In the genomic region with DNA sequence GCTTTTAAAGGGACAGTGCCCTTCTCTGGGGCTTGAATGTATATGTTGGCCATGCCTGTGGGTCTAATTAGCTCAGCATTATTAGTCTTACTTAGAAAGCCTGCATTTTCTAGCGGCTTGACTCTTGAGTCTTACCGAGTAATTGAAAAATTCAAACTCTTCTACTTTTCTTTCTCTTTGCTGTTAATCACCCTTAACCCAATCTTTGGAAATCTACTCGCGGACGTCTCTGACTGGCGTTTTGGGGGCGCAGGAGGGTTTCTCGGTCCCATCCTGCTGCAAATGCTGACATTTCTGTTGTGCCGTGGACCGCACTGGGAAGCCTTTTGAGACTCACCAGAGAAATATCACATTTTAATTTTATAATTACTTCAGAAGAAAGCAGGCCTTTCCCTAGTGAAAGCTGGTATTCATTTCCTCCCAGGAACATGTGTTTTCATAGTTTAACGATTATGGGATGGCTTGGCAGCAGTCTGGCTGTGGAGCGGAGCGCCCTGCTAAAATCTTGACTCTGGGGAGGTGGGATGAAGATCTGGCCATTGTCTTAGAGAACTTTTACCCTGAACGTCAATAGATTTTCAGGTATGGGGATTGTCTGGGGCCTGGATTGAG, we compare ENCODE assay signal across 8 mouse cellular contexts.
DNase-seq lines count a peak whose midpoint lies in the region; ATAC-seq and TF ChIP-seq lines count a peak whose summit lies in the region.

No protein-coding gene starts in this region.

- WGBS in forebrain, embryonic 10.5 days = 37% methylated on average over 14 of the region's 14 CpGs
- WGBS in intestine, postnatal 0 days = 67% methylated on average over 14 of the region's 14 CpGs
- 16% methylated on average over 14 of the region's 14 CpGs for WGBS in neural tube, embryonic 14.5 days

- H3K27ac ChIP-seq in left cerebral cortex, adult 2 months = peak overlapping the region; percentile 84
- peak overlapping the region; percentile 91 for H3K27ac ChIP-seq in forebrain, embryonic 10.5 days
- H3K27ac ChIP-seq in intestine, postnatal 0 days (ENCODE audit: low read depth, low read length) = peak overlapping the region; percentile 57
- peak overlapping the region; percentile 98 for H3K27ac ChIP-seq in neural tube, embryonic 14.5 days (ENCODE audit: low read depth, low read length)

- no peaks in the 10 kb centered on the region for H3K27me3 ChIP-seq in forebrain, embryonic 10.5 days (ENCODE audit: poor library complexity, severe bottlenecking)
- H3K27me3 ChIP-seq in intestine, postnatal 0 days (replicated peaks; ENCODE audit: control insufficient read depth, insufficient read depth, low read length) = no peaks in the 10 kb centered on the region
- H3K27me3 ChIP-seq in neural tube, embryonic 14.5 days (ENCODE audit: control insufficient read depth, insufficient read depth, low read length) = no peaks in the 10 kb centered on the region

- intact Hi-C loops in left cerebral cortex, adult 2 months (cut with DNase I) = no loop called here
- intact Hi-C loops in left cerebral cortex, postnatal 10 days (cut with DNase I) = no loop called here

- H3K4me1 ChIP-seq in forebrain, embryonic 10.5 days = peaks cover 66% of the 10 kb centered on the region
- no peaks in the 10 kb centered on the region for H3K4me1 ChIP-seq in intestine, postnatal 0 days (replicated peaks; ENCODE audit: control insufficient read depth, insufficient read depth, low read length)
- peaks cover 57% of the 10 kb centered on the region for H3K4me1 ChIP-seq in neural tube, embryonic 14.5 days (ENCODE audit: control insufficient read depth, insufficient read depth, low read length)

- peaks cover under 1% of the 10 kb centered on the region; the same call in 1 of the 2 replicates for H3K9me3 ChIP-seq in forebrain, embryonic 10.5 days
- no peaks in the 10 kb centered on the region for H3K9me3 ChIP-seq in intestine, postnatal 0 days (ENCODE audit: control insufficient read depth)
- no peaks in the 10 kb centered on the region for H3K9me3 ChIP-seq in neural tube, embryonic 14.5 days (ENCODE audit: control insufficient read depth, low read length)

- TF ChIP-seq CTCF in left cerebral cortex, adult 2 months (IDR thresholded peaks at IDR 0.05) = no peak
- TF ChIP-seq CTCF in intestine, postnatal 0 days (IDR thresholded peaks at IDR 0.05; ENCODE audit: low read depth) = no peak

- 0 out of 2 replicates have a peak overlapping the region, but pooled peaks have one; percentile 44 for H3K4me2 ChIP-seq in intestine, postnatal 0 days (replicated peaks; ENCODE audit: low read depth)
- peak overlapping the region; percentile 29; the same call in 1 of the 2 replicates for H3K4me2 ChIP-seq in neural tube, embryonic 14.5 days (ENCODE audit: low read depth, low read length)

- no peak overlapping the region for H3K4me3 ChIP-seq in left cerebral cortex, adult 2 months
- peak overlapping the region; percentile 41 for H3K4me3 ChIP-seq in forebrain, embryonic 10.5 days
- H3K4me3 ChIP-seq in intestine, postnatal 0 days (ENCODE audit: low read depth, low read length) = no peak overlapping the region
- H3K4me3 ChIP-seq in neural tube, embryonic 14.5 days (ENCODE audit: low read depth, low read length) = no peak overlapping the region

- H3K9ac ChIP-seq in intestine, postnatal 0 days (ENCODE audit: low read depth, low read length) = no peak overlapping the region
- peak overlapping the region; percentile 39 for H3K9ac ChIP-seq in neural tube, embryonic 14.5 days (replicated peaks; ENCODE audit: low read depth, low read length)

- ATAC-seq in intestine, postnatal 0 days = no peak
- no peak; the same call in 1 of the 2 replicates for ATAC-seq in neural tube, embryonic 14.5 days (ENCODE audit: low read depth)

- H3K36me3 ChIP-seq in forebrain, embryonic 10.5 days (replicated peaks) = no peaks in the 10 kb centered on the region
- no peaks in the 10 kb centered on the region for H3K36me3 ChIP-seq in intestine, postnatal 0 days (ENCODE audit: control insufficient read depth, insufficient read depth)
- no peaks in the 10 kb centered on the region for H3K36me3 ChIP-seq in neural tube, embryonic 14.5 days (ENCODE audit: control insufficient read depth, insufficient read depth, low read length)

- no peak for DNase-seq in left cerebral cortex, adult 2 months (ENCODE audit: extremely low spot score in 1 of 2, low spot score in 2 of 2)
- no peak for DNase-seq in left cerebral cortex, postnatal 10 days (ENCODE audit: extremely low spot score in 1 of 2, low spot score in 2 of 2)
- no peak for DNase-seq in forebrain, embryonic 10.5 days (ENCODE audit: extremely low spot score, low spot score)
- DNase-seq in adrenal gland, adult 8-10 months = no peak
- no peak for DNase-seq in layer of hippocampus, adult 8-10 months (ENCODE audit: low spot score in 2 of 2)
- no peak for DNase-seq in urinary bladder, adult 18-20 months (ENCODE audit: low spot score in 2 of 2)
